Mouse (Mus musculus) forebrain, embryonic 11.5 days (tissue): ENCODE data around the gene Ammecr1. TPM values are rescaled to one million over a fixed set of nuclear protein-coding genes. Genes with fewer than 3 reads are reported as not detected.

Experiments used
- ATAC-seq: fragments of 200-750 bp; cut with Nextera tagmentation; replicated peaks from 2 replicates; pipeline ENCODE4 v1.8.0; 2017; ENCODE audit warnings: moderate TSS enrichment; ENCODE audit not compliant: low FRiP score
- DNase-seq: peaks from one replicate; pipeline ENCODE4 v3.0.0-alpha.2; 2017; ENCODE audit warnings: low spot score
- H3K27ac ChIP-seq: fragments of 300-500 bp; sonication (generic); 2 replicates; pipeline ENCODE4 v1.5.1; 2014; ENCODE audit warnings: low read depth, low read length
- H3K27me3 ChIP-seq: fragments of 300-500 bp; sonication (generic); 2 replicates; pipeline ENCODE4 v1.6.1; 2014; ENCODE audit warnings: mild to moderate bottlenecking, low read length, mixed read lengths; ENCODE audit not compliant: control insufficient read depth, insufficient read depth
- H3K36me3 ChIP-seq: fragments of 300-500 bp; sonication (generic); 2 replicates; pipeline ENCODE4 v1.6.1; 2014; ENCODE audit warnings: mild to moderate bottlenecking, low read length, moderate library complexity, mixed read lengths; ENCODE audit not compliant: control insufficient read depth, insufficient read depth
- H3K4me1 ChIP-seq: fragments of 300-500 bp; sonication (generic); replicated peaks from 2 replicates; pipeline ENCODE4 v1.6.1; 2014; ENCODE audit warnings: low read length, mixed read lengths; ENCODE audit not compliant: control insufficient read depth, insufficient read depth
- H3K4me2 ChIP-seq: fragments of 300-500 bp; sonication (generic); 2 replicates; pipeline ENCODE4 v1.6.1; 2014; ENCODE audit warnings: low read depth, mild to moderate bottlenecking, low read length, moderate library complexity, mixed read lengths; ENCODE audit not compliant: severe bottlenecking
- H3K4me3 ChIP-seq: fragments of 300-500 bp; sonication (generic); 2 replicates; pipeline ENCODE4 v1.5.1; 2014; ENCODE audit warnings: low read depth, low read length
- H3K9ac ChIP-seq: fragments of 300-500 bp; sonication (generic); 2 replicates; pipeline ENCODE4 v1.6.1; 2014; ENCODE audit warnings: low read length
- H3K9me3 ChIP-seq: fragments of 300-500 bp; sonication (generic); 2 replicates; pipeline ENCODE4 v1.6.1; 2016; ENCODE audit warnings: low read length, mixed read lengths; ENCODE audit not compliant: control insufficient read depth
- WGBS: fragments of 180-500 bp; shearing (Covaris S2); extraction: QIAGEN DNeasy Blood & Tissue Kit; methylation state at CpG from one replicate; pipeline ENCODE4 v1.1.7; 2014; 5-methylcytosine and 5-hydroxymethylcytosine counted together
- polyA plus RNA-seq: library from polyadenylated mRNA; unstranded; fragments of >200 nt; fragmentation: Nextera tagmentation; extraction: Ambion mirVana; gene quantifications from 2 replicates; pipeline ENCODE4 v1.2.1, GENCODE M21; 2014

Gene Ammecr1
- polyA plus RNA-seq, 1 experiment from 2014 or later, result 13.7 TPM

DNA sequence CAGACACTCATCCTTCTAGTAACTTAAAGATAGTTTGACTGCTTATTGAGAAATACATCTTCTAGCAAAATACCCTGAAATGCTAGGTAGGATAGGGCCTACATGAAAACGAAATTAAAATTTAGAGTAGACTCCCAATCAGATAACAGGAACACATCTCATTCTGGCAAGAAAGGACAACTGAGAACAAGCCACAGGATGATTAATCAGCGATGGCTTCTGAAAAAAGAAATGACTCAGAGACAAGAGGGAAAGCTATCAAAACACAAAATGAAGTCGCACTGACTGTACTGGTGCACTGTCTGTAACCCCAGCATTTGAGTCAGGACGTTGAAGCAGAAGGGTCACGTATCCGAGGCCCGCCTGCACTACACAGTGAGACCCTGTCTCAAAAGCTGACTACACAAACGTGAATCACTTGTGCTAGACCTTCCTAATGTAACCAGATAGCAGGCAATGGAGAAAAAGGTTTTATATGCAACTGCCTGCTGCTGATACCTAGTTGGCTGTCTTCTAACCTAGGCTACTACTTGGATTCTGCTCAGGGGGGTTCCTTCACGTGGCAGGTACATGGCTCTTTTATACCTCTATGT lies 68.1 kb downstream of the Ammecr1 start:
- peaks cover 4% of the 10 kb centered on the region; the same call in 1 of the 2 replicates for H3K27me3 ChIP-seq
- no peak overlapping the region for H3K4me3 ChIP-seq
- H3K4me2 ChIP-seq, result no peak overlapping the region
- no peak overlapping the region for H3K9ac ChIP-seq
- no peaks in the 10 kb centered on the region for H3K4me1 ChIP-seq
- ATAC-seq (no peak), DNase-seq (no peak)
- H3K27ac ChIP-seq, result no peak overlapping the region
- H3K9me3 ChIP-seq, result no peaks in the 10 kb centered on the region
- WGBS, result 93% methylated on average over 9 of the region's 9 CpGs
- no peaks in the 10 kb centered on the region for H3K36me3 ChIP-seq

DNA sequence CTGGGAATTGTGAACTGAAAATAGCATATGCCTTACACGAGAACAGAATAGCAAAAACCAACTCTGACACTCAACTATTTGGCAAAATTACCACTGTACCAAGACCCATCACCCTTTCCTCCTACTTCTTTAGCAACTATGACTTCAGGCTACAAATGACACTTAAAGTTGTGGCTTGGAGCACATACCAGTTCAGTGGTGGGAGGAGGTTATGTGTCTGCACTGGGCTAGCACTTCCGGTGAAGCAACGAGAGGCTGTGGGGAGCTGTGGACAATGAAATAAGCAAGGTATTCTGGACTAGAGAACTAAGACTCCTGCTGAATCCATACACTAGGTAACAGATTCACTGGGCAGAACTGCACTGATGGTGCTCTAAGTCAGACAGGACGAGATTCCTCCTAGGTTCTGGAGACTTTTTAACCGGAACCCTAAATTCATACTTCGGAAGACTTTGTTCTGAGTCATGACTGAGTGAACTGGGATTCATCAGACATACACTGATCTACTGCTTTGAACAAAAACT lies 69.0 kb downstream of the Ammecr1 start:
- no peak overlapping the region for H3K4me3 ChIP-seq
- no peak overlapping the region for H3K4me2 ChIP-seq
- H3K27ac ChIP-seq, result no peak overlapping the region
- no peaks in the 10 kb centered on the region for H3K36me3 ChIP-seq
- H3K9ac ChIP-seq, result no peak overlapping the region
- WGBS, result 94% methylated on average over 6 of the region's 6 CpGs
- DNase-seq (no peak), ATAC-seq (no peak)
- H3K4me1 ChIP-seq, result no peaks in the 10 kb centered on the region
- no peaks in the 10 kb centered on the region for H3K9me3 ChIP-seq
- peaks cover 4% of the 10 kb centered on the region; the same call in 1 of the 2 replicates for H3K27me3 ChIP-seq

DNA sequence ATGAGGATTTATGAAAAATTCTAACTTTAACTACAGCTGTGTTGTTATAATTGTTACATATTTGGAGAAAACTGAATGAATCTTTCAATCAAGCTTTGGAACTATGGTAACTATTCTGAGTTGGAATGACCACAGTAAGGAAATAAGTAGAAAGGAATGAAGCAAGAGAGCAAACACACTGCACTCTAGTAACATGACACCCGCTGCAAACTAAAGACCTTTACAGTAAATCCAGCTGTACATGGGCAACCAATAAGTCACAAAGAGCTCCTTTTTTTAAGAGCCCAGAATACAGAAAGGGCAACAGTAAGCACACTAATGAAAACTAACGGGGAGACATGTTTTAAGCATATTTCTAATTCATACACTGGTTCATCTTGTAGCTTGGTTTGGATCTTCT lies 71.2 kb downstream of the Ammecr1 start:
- 96% methylated on average over 2 of the region's 2 CpGs for WGBS
- Histone ChIP-seq H3K9ac (no peak overlapping the region), H3K36me3 (no peaks in the 10 kb centered on the region), H3K27ac (no peak overlapping the region), H3K9me3 (no peaks in the 10 kb centered on the region), H3K4me3 (no peak overlapping the region), H3K4me2 (no peak overlapping the region), H3K4me1 (no peaks in the 10 kb centered on the region), H3K27me3 (peaks cover 2% of the 10 kb centered on the region; the same call in 1 of the 2 replicates)
- DNase-seq (no peak), ATAC-seq (no peak)

DNA sequence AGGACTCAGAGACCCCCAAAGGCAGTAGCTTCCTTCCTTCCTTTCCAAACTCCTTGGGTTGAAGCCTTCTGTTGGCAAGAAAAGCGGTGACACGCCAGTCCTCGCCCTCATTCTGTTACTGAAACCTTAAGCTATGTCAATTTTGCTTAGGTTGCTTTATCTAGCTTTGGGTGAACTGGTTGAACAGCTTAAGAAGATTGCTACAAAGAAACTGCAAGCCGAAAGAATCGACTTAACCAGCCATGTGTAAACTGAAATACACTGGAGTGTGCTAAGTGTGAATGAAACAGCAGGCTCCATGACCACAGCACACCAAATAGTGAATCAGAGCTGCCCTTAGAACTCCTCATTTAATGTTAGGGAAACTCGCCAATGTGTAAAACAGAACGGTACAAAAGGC lies 80.6 kb downstream of the Ammecr1 start:
- WGBS, result 83% methylated on average over 7 of the region's 7 CpGs
- no peak for ATAC-seq

DNA sequence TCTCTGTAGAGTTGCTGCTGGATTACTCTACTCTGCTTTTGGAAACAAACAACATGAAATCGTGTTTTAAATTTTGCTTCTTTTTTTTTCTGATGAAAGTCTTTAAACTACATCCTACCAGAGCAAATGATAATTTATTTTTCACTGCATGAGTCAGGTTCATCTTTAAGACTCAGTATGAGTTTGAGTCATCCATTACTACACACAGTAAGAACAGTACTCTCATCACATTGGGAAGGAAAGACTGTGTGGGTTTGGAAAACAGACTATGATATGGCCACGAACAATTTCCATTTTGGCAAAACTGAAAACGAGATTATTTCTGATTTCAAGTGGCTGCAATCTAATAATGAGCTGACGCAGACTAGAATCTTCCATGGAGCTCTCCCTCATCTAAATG lies 82.9 kb downstream of the Ammecr1 start:
- Histone ChIP-seq H3K9ac (no peak overlapping the region), H3K4me1 (no peaks in the 10 kb centered on the region), H3K4me3 (no peak overlapping the region), H3K27ac (no peak overlapping the region), H3K27me3 (peaks cover 2% of the 10 kb centered on the region; the same call in 1 of the 2 replicates), H3K4me2 (no peak overlapping the region), H3K36me3 (no peaks in the 10 kb centered on the region), H3K9me3 (no peaks in the 10 kb centered on the region)
- 87% methylated on average over 4 of the region's 4 CpGs for WGBS
- no peak for DNase-seq
- no peak for ATAC-seq

More for the DNA sequence above, 80.6 kb downstream of the Ammecr1 start:
- H3K9me3 ChIP-seq, result no peaks in the 10 kb centered on the region
- no peaks in the 10 kb centered on the region for H3K4me1 ChIP-seq
- no peak overlapping the region for H3K4me2 ChIP-seq
- no peak overlapping the region for H3K4me3 ChIP-seq
- peaks cover 2% of the 10 kb centered on the region; the same call in 1 of the 2 replicates for H3K27me3 ChIP-seq
- no peak overlapping the region for H3K27ac ChIP-seq
- H3K36me3 ChIP-seq, result no peaks in the 10 kb centered on the region
- no peak overlapping the region for H3K9ac ChIP-seq
- no peak for DNase-seq

- Histone ChIP-seq H3K27me3 (peaks cover 4% of the 10 kb centered on the region; the same call in 1 of the 2 replicates), H3K4me3 (no peak overlapping the region), H3K36me3 (no peaks in the 10 kb centered on the region), H3K4me2 (no peak overlapping the region), H3K27ac (no peak overlapping the region), H3K9me3 (no peaks in the 10 kb centered on the region), H3K9ac (no peak overlapping the region), H3K4me1 (no peaks in the 10 kb centered on the region)
- WGBS, result 90% methylated on average over 5 of the region's 5 CpGs
- ATAC-seq (no peak), DNase-seq (no peak)
Measured at GRCm38 (mm10) chrX:142882255-142882654, 84.3 kb downstream of the Ammecr1 start.

- no peaks in the 10 kb centered on the region for H3K4me1 ChIP-seq
- ATAC-seq, result 0 out of 2 replicates have a peak, but pooled peaks have one; percentile 30
- WGBS, result 67% methylated on average over 2 of the region's 2 CpGs
Measured at GRCm38 (mm10) chrX:142869844-142870243, 96.7 kb downstream of the Ammecr1 start.

GRCm38 (mm10) chrX:142848032-142848431 lies 118.5 kb downstream of the Ammecr1 start:
- Histone ChIP-seq H3K27me3 (peaks cover 3% of the 10 kb centered on the region; the same call in 1 of the 2 replicates), H3K27ac (no peak overlapping the region), H3K36me3 (no peaks in the 10 kb centered on the region), H3K9ac (no peak overlapping the region), H3K4me1 (no peaks in the 10 kb centered on the region), H3K4me3 (no peak overlapping the region), H3K9me3 (no peaks in the 10 kb centered on the region), H3K4me2 (no peak overlapping the region)
- no peak for DNase-seq
- ATAC-seq, result no peak
- 91% methylated on average over 9 of the region's 9 CpGs for WGBS

More at GRCm38 (mm10) chrX:142869844-142870243, 96.7 kb downstream of the Ammecr1 start:
- Histone ChIP-seq H3K4me2 (no peak overlapping the region), H3K9me3 (no peaks in the 10 kb centered on the region), H3K27ac (no peak overlapping the region), H3K27me3 (no peaks in the 10 kb centered on the region), H3K9ac (no peak overlapping the region), H3K4me3 (no peak overlapping the region), H3K36me3 (no peaks in the 10 kb centered on the region)
- no peak for DNase-seq

DNA sequence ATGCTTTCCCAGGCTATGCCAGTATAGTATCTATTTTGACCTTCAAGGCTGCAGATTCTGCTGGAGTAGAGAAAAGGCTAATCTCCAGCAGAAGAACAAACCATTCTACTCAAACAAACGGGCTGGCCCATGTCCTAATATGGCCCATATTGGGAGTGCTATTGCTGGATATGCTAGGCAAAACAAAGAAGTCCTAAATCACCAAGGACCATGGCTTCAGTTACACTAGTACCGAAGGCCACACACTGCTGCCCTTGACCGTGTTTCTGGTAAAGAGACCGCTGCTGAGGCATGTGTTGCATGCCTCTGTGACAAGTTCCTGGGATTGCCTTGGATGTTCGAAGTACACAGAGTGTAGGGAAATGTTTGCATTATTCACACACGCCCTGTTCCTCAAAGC lies 120.3 kb downstream of the Ammecr1 start:
- DNase-seq (no peak), ATAC-seq (no peak)
- 87% methylated on average over 6 of the region's 6 CpGs for WGBS
- Histone ChIP-seq H3K9me3 (no peaks in the 10 kb centered on the region), H3K4me2 (no peak overlapping the region), H3K36me3 (no peaks in the 10 kb centered on the region), H3K4me1 (no peaks in the 10 kb centered on the region), H3K4me3 (no peak overlapping the region), H3K27ac (no peak overlapping the region), H3K27me3 (peaks cover 5% of the 10 kb centered on the region), H3K9ac (no peak overlapping the region)
